Mouse (Mus musculus) adrenal gland, adult (tissue): ENCODE measurements around the gene Gm595.
A peak's percentile ranks its signal among the peaks of the same experiment; 100 is the strongest.

ENCODE experiments used
- DNase-seq, 2 experiments: peaks; one replicate each; pipeline ENCODE4 v3.0.0; 2022 to 2023; ENCODE audit warnings: low spot score in 1 of 2; ENCODE audit not compliant: inconsistent age in 2 of 2

Gene Gm595

DNA sequence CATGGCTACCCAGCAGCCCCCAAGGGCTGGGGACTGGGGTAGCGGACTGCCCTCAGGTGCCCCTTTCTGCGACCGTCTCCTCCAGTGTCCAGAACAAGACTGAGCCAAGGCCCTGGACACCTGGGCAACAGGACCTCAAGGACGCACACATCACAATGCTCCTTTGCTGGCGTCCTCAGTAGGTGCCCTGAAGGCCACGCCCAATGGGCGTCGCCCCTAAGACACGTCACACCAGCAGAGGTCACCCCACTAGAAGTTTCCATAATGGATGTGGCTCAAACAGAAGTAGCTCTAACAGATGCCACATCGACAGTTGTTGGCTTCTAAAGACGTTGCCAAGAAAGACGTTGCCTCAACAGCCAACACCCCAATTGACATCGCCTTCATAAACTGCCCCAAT is at the start of gene Gm595:
Gene Gm595, minus strand, starts transcription at position 101 of the 400 bp plus-strand sequence.
- no peak for DNase-seq

GRCm38 (mm10) chrX:48908421-48908820 is 30.9 kb upstream of the Gm595 start:
- DNase-seq: no peak

DNA sequence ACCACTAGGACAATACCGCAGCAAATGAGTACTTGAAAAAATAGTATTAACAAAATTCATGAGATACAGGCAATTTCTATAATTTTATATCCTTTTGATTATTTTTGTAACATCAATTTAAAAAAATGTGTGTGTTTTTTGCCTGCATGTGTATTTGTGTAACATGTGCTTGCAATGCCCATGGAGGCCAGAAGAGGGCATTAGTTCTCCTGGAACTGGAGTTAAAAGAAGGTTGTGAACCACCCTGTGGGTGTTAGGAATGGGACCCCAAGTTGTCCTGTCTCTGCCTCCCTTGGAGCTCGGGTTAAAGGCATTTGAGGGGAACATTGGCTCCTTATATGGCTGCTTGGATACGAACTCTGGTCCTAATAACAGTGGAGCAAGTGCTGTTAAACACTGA is 26.2 kb upstream of the Gm595 start:
- DNase-seq: no peak

- DNase-seq: peak in 1 of 2 experiments; percentile 72
Measured at GRCm38 (mm10) chrX:48899555-48899954, 22.0 kb upstream of the Gm595 start.

GRCm38 (mm10) chrX:48896803-48897202 is 19.3 kb upstream of the Gm595 start:
- DNase-seq: no peak

DNA sequence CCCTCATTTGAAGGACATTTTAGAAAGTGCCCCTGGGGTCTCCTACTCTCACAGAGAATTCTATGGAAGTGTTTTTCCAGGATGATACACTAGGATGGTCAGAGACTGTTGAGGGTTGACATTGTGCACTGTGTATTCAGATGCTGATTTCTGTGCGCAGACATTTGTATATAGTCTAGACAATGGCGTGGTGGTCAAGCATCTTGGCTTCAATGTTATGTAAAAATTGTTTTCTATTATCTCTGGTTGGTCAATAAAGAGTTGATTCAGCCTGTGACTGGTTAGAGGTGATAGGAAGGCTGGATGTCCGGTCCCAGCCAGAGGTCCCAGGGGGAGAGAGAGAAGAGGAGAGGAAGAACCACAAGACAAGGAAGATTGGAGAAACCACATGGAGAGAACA is 16.4 kb upstream of the Gm595 start:
- DNase-seq: no peak

DNA sequence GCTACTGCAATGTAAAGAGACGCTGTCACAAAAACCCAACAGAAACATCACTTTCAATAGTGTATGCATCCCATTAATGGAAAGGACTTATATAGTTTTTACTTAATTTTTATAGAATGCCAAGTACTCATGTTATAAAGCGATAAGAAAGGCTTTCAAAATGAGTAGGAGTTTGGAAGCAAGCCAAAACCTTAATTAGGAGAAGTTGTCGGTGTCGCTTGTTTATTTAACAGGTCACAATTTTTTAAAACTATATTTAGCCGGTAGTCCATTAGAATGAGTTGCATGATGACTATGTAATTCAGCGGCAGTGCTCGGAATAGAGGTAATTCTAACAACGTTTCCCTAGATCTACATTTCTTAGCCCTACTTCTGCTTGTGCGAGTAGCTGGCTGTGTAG is 12.7 kb upstream of the Gm595 start:
- no peak for DNase-seq

GRCm38 (mm10) chrX:48884615-48885014 is 7.1 kb upstream of the Gm595 start:
- DNase-seq: no peak
